In genomic region chr7:144630622-144631021, GRCm38 (mm10) we compare ENCODE assay signal across 26 mouse cellular contexts. TPM values are rescaled to one million over a fixed set of nuclear protein-coding genes. Genes with fewer than 3 reads are reported as not detected.
A peak's percentile ranks its signal among the peaks of the same experiment; 100 is the strongest.
DNase-seq lines count a peak whose midpoint lies in the region; ATAC-seq lines count a peak whose summit lies in the region.
"Had no signal": no experiment of that assay in that cellular context is flagged by ENCODE, and none has a peak within 500 bp of the region (broad histone marks: within the 10 kb centered on the region; RNA-seq: fewer than 3 reads in every experiment).

No protein-coding gene starts in this region.

- 85% methylated on average over 3 of the region's 3 CpGs for WGBS in forebrain, embryonic 12.5 days
- 89% methylated on average over 3 of the region's 3 CpGs for WGBS in forebrain, embryonic 14.5 days
- 87% methylated on average over 3 of the region's 3 CpGs for WGBS in midbrain, embryonic 11.5 days
- 86% methylated on average over 3 of the region's 3 CpGs for WGBS in midbrain, embryonic 15.5 days
- 59% methylated on average over 3 of the region's 3 CpGs for WGBS in stomach, embryonic 16.5 days

- no peak for ATAC-seq in forebrain, embryonic 12.5 days (ENCODE audit: low FRiP score)
- no peak for ATAC-seq in forebrain, embryonic 14.5 days
- ATAC-seq in midbrain, embryonic 11.5 days (ENCODE audit: low FRiP score) = no peak
- no peak for ATAC-seq in midbrain, embryonic 15.5 days (replicated peaks)
- ATAC-seq in stomach, embryonic 16.5 days (ENCODE audit: insufficient read depth, low FRiP score) = peak; percentile 7; the same call in 1 of the 2 replicates
- ATAC-seq: hindbrain, postnatal 0 days; intestine, embryonic 16.5 days had no signal

- H3K36me3 ChIP-seq in forebrain, embryonic 12.5 days (replicated peaks) = peaks cover 4% of the 10 kb centered on the region
- no peaks in the 10 kb centered on the region for H3K36me3 ChIP-seq in forebrain, embryonic 14.5 days (ENCODE audit: control insufficient read depth, insufficient read depth, low read length)
- peaks cover 2% of the 10 kb centered on the region; the same call in 1 of the 2 replicates for H3K36me3 ChIP-seq in midbrain, embryonic 11.5 days (ENCODE audit: control insufficient read depth, insufficient read depth, low read length)
- no peaks in the 10 kb centered on the region for H3K36me3 ChIP-seq in midbrain, embryonic 15.5 days (replicated peaks)
- no peaks in the 10 kb centered on the region for H3K36me3 ChIP-seq in stomach, embryonic 16.5 days (ENCODE audit: control insufficient read depth, insufficient read depth, low read length)
- H3K36me3 ChIP-seq: embryonic facial prominence, embryonic 13.5 days; heart, embryonic 10.5 days; liver, embryonic 13.5 days; neural tube, embryonic 15.5 days had no signal

- H3K27me3 ChIP-seq in forebrain, embryonic 12.5 days = peaks cover 52% of the 10 kb centered on the region
- no peaks in the 10 kb centered on the region for H3K27me3 ChIP-seq in forebrain, embryonic 14.5 days (replicated peaks; ENCODE audit: control insufficient read depth, insufficient read depth, low read length)
- peaks cover 20% of the 10 kb centered on the region; the same call in 1 of the 2 replicates for H3K27me3 ChIP-seq in midbrain, embryonic 11.5 days (ENCODE audit: control insufficient read depth, insufficient read depth, low read length)
- H3K27me3 ChIP-seq in midbrain, embryonic 15.5 days (replicated peaks) = peaks cover 10% of the 10 kb centered on the region; the same call in 1 of the 2 replicates
- no peaks in the 10 kb centered on the region for H3K27me3 ChIP-seq in stomach, embryonic 16.5 days (ENCODE audit: control insufficient read depth, insufficient read depth, low read length)

- no peak for DNase-seq in forebrain, embryonic 14.5 days (ENCODE audit: low spot score)
- no peak for DNase-seq in midbrain, embryonic 11.5 days (ENCODE audit: low spot score, missing footprints)
- DNase-seq in c-Kit-positive CD71-negative TER-119-negative erythroid progenitor cells, embryonic 14.5 days (ENCODE audit: low read depth) = peak; percentile 8
- DNase-seq in Muller cell, postnatal 12 days (ENCODE audit: inconsistent ontology term) = no peak
- no peak for DNase-seq in c-Kit-positive CD71-positive TER-119-positive erythroid progenitor cells, embryonic 14.5 days (ENCODE audit: low spot score)
- DNase-seq: adrenal gland, postnatal 10 days; cerebellum, adult 11 months; cerebellum, postnatal 10 days; gastrocnemius, adult 2 months; heart, postnatal 4 days; kidney, adult 9 months; kidney, postnatal 36 days; liver, embryonic 13.5 days; lung, adult 2 months; right cerebral cortex, adult 18-20 months; right cerebral cortex, postnatal 4 days; thymus, adult 2 months; thymus, postnatal 4 days had no signal

- H3K4me1 ChIP-seq in forebrain, embryonic 12.5 days = peaks cover 46% of the 10 kb centered on the region
- peaks cover 34% of the 10 kb centered on the region for H3K4me1 ChIP-seq in forebrain, embryonic 14.5 days (ENCODE audit: control insufficient read depth, insufficient read depth, low read length)
- peaks cover 39% of the 10 kb centered on the region for H3K4me1 ChIP-seq in midbrain, embryonic 11.5 days (ENCODE audit: control insufficient read depth, insufficient read depth, low read length)
- H3K4me1 ChIP-seq in midbrain, embryonic 15.5 days = peaks cover 30% of the 10 kb centered on the region
- H3K4me1 ChIP-seq in stomach, embryonic 16.5 days (ENCODE audit: control insufficient read depth, insufficient read depth, low read length) = peaks cover 13% of the 10 kb centered on the region
- H3K4me1 ChIP-seq: liver, embryonic 13.5 days had no signal

- peak overlapping the region; percentile 94; the same call in 1 of the 2 replicates for H3K27ac ChIP-seq in forebrain, embryonic 12.5 days
- H3K27ac ChIP-seq in forebrain, embryonic 14.5 days (ENCODE audit: low read depth, low read length) = no peak overlapping the region; the same call in 1 of the 2 replicates
- peak overlapping the region; percentile 90; the same call in 1 of the 2 replicates for H3K27ac ChIP-seq in midbrain, embryonic 11.5 days (ENCODE audit: low read depth, low read length)
- H3K27ac ChIP-seq in midbrain, embryonic 15.5 days = no peak overlapping the region
- H3K27ac ChIP-seq in stomach, embryonic 16.5 days (ENCODE audit: low read length) = no peak overlapping the region
- H3K27ac ChIP-seq: embryonic facial prominence, embryonic 13.5 days; gastrocnemius, adult 2 months; heart, embryonic 10.5 days; hindbrain, postnatal 0 days; liver, embryonic 13.5 days; neural tube, embryonic 15.5 days had no signal

- no peak overlapping the region for H3K4me2 ChIP-seq in forebrain, embryonic 12.5 days
- no peak overlapping the region for H3K4me2 ChIP-seq in forebrain, embryonic 14.5 days (ENCODE audit: low read length)
- no peak overlapping the region for H3K4me2 ChIP-seq in midbrain, embryonic 11.5 days
- H3K4me2 ChIP-seq in midbrain, embryonic 15.5 days = no peak overlapping the region
- H3K4me2 ChIP-seq in stomach, embryonic 16.5 days (ENCODE audit: low read depth, low read length) = no peak overlapping the region
- H3K4me2 ChIP-seq: embryonic facial prominence, embryonic 13.5 days; liver, embryonic 13.5 days; neural tube, embryonic 15.5 days had no signal

- H3K9me3 ChIP-seq in forebrain, embryonic 12.5 days = no peaks in the 10 kb centered on the region
- H3K9me3 ChIP-seq in forebrain, embryonic 14.5 days (replicated peaks; ENCODE audit: control insufficient read depth, low read length) = no peaks in the 10 kb centered on the region
- no peaks in the 10 kb centered on the region for H3K9me3 ChIP-seq in midbrain, embryonic 11.5 days (ENCODE audit: control insufficient read depth, low read length)
- H3K9me3 ChIP-seq in midbrain, embryonic 15.5 days = no peaks in the 10 kb centered on the region
- no peaks in the 10 kb centered on the region for H3K9me3 ChIP-seq in stomach, embryonic 16.5 days (replicated peaks; ENCODE audit: control insufficient read depth, low read length)
- H3K9me3 ChIP-seq: embryonic facial prominence, embryonic 13.5 days; heart, embryonic 10.5 days; liver, embryonic 13.5 days; neural tube, embryonic 15.5 days had no signal

- no peak overlapping the region for H3K9ac ChIP-seq in forebrain, embryonic 12.5 days
- no peak overlapping the region for H3K9ac ChIP-seq in forebrain, embryonic 14.5 days (ENCODE audit: low read length)
- no peak overlapping the region for H3K9ac ChIP-seq in midbrain, embryonic 11.5 days (ENCODE audit: low read length)
- no peak overlapping the region for H3K9ac ChIP-seq in midbrain, embryonic 15.5 days
- H3K9ac ChIP-seq in stomach, embryonic 16.5 days (ENCODE audit: low read length) = no peak overlapping the region
- H3K9ac ChIP-seq: embryonic facial prominence, embryonic 13.5 days; liver, embryonic 13.5 days; neural tube, embryonic 15.5 days had no signal

- no peak overlapping the region for H3K4me3 ChIP-seq in forebrain, embryonic 12.5 days (replicated peaks)
- H3K4me3 ChIP-seq in forebrain, embryonic 14.5 days (ENCODE audit: low read depth, low read length) = no peak overlapping the region
- H3K4me3 ChIP-seq in midbrain, embryonic 11.5 days (ENCODE audit: low read depth, low read length) = no peak overlapping the region
- no peak overlapping the region for H3K4me3 ChIP-seq in midbrain, embryonic 15.5 days
- H3K4me3 ChIP-seq in stomach, embryonic 16.5 days (replicated peaks; ENCODE audit: low read length) = no peak overlapping the region
- H3K4me3 ChIP-seq: embryonic facial prominence, embryonic 13.5 days; gastrocnemius, adult 2 months; heart, embryonic 10.5 days; liver, embryonic 13.5 days; neural tube, embryonic 15.5 days had no signal

RNA-seq across cellular contexts. Expression of gene Fadd, which starts 48.4 kb away (rescaled TPM):
- 8.1 and 8.7 TPM in 2 replicates for polyA plus RNA-seq in forebrain, embryonic 12.5 days (2016; fragmentation: Nextera tagmentation; extraction: Ambion mirVana)
- 6.7 and 7.2 TPM in 2 replicates for polyA plus RNA-seq in forebrain, embryonic 14.5 days (2014; fragmentation: Nextera tagmentation; extraction: Ambion mirVana)
- polyA plus RNA-seq in midbrain, embryonic 11.5 days (2014; fragmentation: Nextera tagmentation; extraction: Ambion mirVana) = 8.5 and 8.9 TPM in 2 replicates
- 5.1 and 5.4 TPM in 2 replicates for polyA plus RNA-seq in midbrain, embryonic 15.5 days (2015; fragmentation: Nextera tagmentation; extraction: Ambion mirVana)
- 10.8 and 10.9 TPM in 2 replicates for polyA plus RNA-seq in stomach, embryonic 16.5 days (2015; fragmentation: Nextera tagmentation; extraction: Ambion mirVana)

Comparison
In these comparisons a context has a peak if more than half of its experiments do, and no peak if none do; other contexts are left out.
1. H3K27ac ChIP-seq: peak in forebrain, embryonic 12.5 days (single experiment) and midbrain, embryonic 11.5 days (single experiment); none in forebrain, embryonic 14.5 days (single experiment), midbrain, embryonic 15.5 days (single experiment) and stomach, embryonic 16.5 days (single experiment).